Mouse (Mus musculus) cerebellum, postnatal 4 days (tissue): Measurements from ENCODE around the gene Tbc1d20.

Experiments
- DNase-seq, 2 experiments: peaks; one replicate each; pipeline ENCODE4 v3.0.0; 2022; ENCODE audit warnings: low spot score in 2 of 2, mixed read lengths in 1 of 2

The Tbc1d20 gene

GRCm38 (mm10) chr2:152326157-152326556 is 32.5 kb downstream of the Tbc1d20 start:
- no peak for DNase-seq

GRCm38 (mm10) chr2:152326654-152327053 is 33.0 kb downstream of the Tbc1d20 start:
- no peak for DNase-seq

GRCm38 (mm10) chr2:152327980-152328379 is 34.4 kb downstream of the Tbc1d20 start:
- no peak for DNase-seq

GRCm38 (mm10) chr2:152330858-152331423 is 37.3 kb downstream of the Tbc1d20 start:
- no peak for DNase-seq

GRCm38 (mm10) chr2:152332101-152332825 is 38.6 kb downstream of the Tbc1d20 start, which contains the start of gene Rbck1:
TSS of gene Rbck1 (minus strand) at chr2:152332653.
- peak; percentile 64 to 88 for DNase-seq

- DNase-seq: no peak
Measured at GRCm38 (mm10) chr2:152333345-152334006, 39.8 kb downstream of the Tbc1d20 start.

- no peak for DNase-seq
Measured at GRCm38 (mm10) chr2:152335289-152335820, 41.7 kb downstream of the Tbc1d20 start.

- no peak for DNase-seq
Measured at GRCm38 (mm10) chr2:152336856-152337255, 43.2 kb downstream of the Tbc1d20 start.

GRCm38 (mm10) chr2:152337591-152338212 is 44.1 kb downstream of the Tbc1d20 start:
- DNase-seq: no peak

- DNase-seq: no peak
Measured at GRCm38 (mm10) chr2:152338319-152338718, 44.7 kb downstream of the Tbc1d20 start.

GRCm38 (mm10) chr2:152339631-152340179 is 46.1 kb downstream of the Tbc1d20 start:
- no peak for DNase-seq

- peak; percentile 53 to 80 for DNase-seq
Measured at GRCm38 (mm10) chr2:152343329-152344213, 49.9 kb downstream of the Tbc1d20 start, which contains the start of gene Trib3. TSS of gene Trib3 (minus strand) at chr2:152344032.

GRCm38 (mm10) chr2:152344361-152344760 is 50.7 kb downstream of the Tbc1d20 start:
- no peak for DNase-seq

- no peak for DNase-seq
Measured at GRCm38 (mm10) chr2:152344909-152345308, 51.3 kb downstream of the Tbc1d20 start.

- DNase-seq: no peak
Measured at GRCm38 (mm10) chr2:152345393-152345792, 51.8 kb downstream of the Tbc1d20 start.

GRCm38 (mm10) chr2:152346776-152347465 is 53.3 kb downstream of the Tbc1d20 start:
- DNase-seq: no peak

GRCm38 (mm10) chr2:152347722-152348121 is 54.1 kb downstream of the Tbc1d20 start:
- DNase-seq: no peak

- no peak for DNase-seq
Measured at GRCm38 (mm10) chr2:152349205-152349604, 55.6 kb downstream of the Tbc1d20 start.

GRCm38 (mm10) chr2:152349842-152350540 is 56.4 kb downstream of the Tbc1d20 start:
- DNase-seq: no peak
